Mouse (Mus musculus): ENCODE results near the gene Apex1.
"Not testable (repeated sequence)": the region's sequence is repeated elsewhere in the genome, so short reads cannot be mapped to it uniquely, and the experiment has no call there.

Gene Apex1

GRCm38 (mm10) chr14:50924281-50925064, at the start of gene Apex1, which contains the start of gene Osgep:
TSS of gene Apex1 (plus strand) at chr14:50924968.
TSS of gene Osgep (minus strand) at chr14:50924893.
- peak; percentile 99 for DNase-seq

DNA sequence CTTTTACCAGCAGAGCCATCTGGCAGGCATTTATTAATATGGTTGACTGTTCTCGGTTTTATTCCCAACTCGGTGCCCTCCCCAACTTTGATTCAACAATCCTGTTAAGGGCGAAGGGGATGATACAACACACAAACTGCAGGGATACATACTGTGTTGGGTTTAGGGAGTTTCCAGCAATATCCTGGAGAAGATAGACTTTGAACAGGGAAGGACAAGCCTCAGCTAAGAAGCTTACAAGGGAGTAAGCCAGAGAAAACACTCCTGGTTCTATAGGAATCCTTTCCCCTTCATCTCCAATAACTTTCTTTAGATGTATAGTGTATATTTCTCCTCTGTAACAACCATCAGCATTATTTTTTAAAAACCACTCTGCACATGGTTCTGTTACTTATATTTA, 49.6 kb upstream of the Apex1 start:
- no peak for DNase-seq

- no peak for DNase-seq
These were observed 49.1 kb upstream of the Apex1 start for GRCm38 (mm10) chr14:50875591-50876230.

- no peak for DNase-seq
These were observed 48.4 kb upstream of the Apex1 start for GRCm38 (mm10) chr14:50876236-50876950.

DNA sequence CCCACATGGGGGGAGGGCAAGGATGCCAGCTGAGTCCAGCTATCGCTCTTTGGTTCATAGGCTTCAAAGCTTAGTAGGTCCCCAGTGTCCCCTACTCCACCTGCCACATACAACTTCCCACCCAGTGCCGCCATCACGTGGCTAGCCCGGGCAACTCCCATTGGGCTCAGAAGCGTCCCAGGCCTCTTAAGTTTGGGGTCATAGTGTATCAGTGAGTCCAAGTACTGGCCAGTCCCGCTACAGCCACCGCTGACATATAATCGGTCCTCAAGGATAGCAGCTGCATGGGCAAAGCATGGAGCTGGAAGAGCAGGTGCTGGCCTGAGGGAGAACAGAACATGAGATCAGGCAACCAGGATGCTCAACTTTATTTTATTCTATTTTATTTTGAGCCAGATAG, 33.1 kb upstream of the Apex1 start:
- DNase-seq = no peak

DNA sequence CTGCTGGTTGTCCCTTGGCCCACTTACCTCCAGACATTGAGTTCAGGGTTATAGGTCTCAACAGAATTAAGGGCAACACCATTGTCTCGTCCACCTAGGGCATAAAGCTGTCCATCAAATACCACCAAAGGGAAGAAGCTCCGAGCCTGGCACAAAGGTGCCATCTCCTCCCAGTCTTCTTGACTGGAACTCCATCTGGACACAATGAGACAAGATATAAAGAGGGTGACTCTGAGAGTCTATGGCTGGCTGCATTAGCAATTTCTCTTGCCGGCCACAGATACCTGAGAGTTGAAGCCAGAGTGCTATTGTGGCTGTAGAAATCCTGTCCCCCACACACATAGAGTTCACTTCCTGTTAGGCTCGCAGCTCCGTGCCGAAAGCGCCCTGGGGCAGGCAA, 32.7 kb upstream of the Apex1 start:
- DNase-seq = no peak

DNA sequence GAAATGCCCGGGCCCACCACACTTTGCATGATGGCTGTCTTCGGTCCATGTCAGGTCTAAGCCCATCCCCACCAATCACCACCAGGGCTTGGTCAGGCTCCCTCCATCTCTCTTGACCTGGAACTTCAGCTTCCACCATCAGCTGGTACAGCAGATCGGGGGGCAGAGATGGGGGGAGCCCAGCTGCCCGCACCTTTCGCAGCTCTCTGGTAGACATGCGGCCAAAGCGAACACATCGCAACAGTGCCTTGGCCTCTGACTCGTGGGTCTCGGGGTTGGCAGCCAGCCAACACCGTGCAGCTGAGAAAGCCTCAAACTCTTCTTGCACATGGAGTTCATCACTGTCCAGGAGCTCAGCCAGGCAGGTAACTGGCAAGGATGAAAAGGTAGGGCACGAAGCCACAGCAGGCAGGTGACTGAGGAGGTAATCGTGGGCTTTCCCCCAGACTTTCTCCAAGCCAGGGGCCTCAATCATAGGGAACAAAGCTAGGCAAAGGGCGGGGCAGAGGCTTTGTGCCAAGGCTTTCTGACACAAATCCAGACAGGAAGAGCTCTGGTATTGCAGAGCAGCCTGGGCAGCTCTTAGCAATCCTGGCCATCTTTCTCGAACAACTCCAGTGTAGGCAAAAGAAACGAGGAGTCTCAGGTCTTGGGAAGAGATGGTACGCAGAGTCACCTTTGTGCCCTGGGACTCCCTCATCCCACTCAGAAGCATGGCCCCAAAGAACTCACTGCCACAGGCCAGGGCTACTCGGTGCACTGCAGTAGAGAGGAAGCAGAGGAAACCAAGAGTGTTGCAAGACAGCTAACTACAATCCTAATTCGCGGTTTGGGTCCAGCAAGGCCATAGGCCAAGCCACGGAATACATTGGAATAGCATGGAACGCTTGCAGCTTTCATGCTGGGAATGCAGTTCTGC, 32.0 kb upstream of the Apex1 start:
- DNase-seq = peak; percentile 64

GRCm38 (mm10) chr14:50895407-50895806, 29.4 kb upstream of the Apex1 start:
- no peak for DNase-seq

DNA sequence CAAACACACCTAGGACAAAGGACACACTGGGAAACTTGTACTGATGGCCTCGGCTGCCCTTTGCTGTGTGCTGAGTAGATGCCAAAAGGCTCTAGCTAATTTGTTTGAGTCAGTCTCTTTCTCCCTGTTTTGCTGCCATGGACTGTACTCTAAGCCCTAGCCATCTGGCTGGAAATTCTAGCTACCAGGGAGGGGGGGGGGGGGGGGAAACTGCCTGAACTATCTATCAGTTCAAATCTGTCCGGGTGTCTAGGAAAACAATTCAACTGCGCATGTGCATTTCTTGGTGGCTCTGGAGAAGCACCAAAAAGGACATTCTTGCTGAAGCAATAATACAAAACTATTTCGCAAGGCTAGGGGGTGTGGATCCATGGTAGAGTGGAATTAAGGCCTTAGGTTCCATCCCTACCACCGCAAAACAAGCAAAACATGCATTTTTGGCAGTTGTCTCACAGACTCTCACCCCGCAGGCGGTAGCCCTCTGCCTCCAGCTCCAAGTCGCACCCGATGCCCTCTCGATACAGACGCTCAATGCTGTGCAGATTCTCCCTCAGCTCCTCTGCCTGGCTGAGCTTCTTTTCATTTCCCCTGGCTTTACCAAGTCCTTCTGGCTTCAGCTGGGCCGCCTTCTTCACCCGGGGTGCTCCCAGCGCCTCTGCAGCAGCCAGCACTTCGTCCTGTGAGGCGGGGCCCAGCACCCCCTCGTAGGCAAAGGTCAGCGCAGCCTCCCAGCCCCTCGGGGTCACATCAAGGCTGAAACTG, 28.6 kb upstream of the Apex1 start:
- peak; percentile 89 for DNase-seq

GRCm38 (mm10) chr14:50896747-50897373, 27.9 kb upstream of the Apex1 start:
- DNase-seq = no peak

DNA sequence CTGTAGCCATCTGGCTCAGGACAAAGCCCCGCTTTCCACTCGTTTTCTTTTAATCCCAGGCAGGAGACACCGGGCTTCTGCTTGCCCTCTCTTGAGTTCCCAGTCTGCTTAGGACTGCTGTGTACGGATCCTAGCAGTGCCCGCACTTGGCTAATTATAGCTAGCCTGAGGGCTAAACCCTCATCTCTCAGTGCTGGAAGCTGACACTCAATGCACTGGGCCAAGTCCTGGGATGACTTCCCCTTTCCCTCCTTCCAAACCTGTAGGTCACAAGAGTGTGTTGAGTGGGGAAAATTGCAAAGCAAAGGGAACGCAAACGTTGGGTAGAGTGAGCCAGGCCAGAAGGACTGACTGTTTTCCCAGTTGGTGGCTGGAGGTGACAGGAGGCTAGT, 27.4 kb upstream of the Apex1 start, which contains the start of gene Klhl33:
TSS of gene Klhl33 (minus strand) at position 134 of the 392 bp plus-strand sequence.
- no peak for DNase-seq

GRCm38 (mm10) chr14:50897992-50898391, 26.8 kb upstream of the Apex1 start:
- DNase-seq = not testable (repeated sequence)

- DNase-seq = peak; percentile 61
These were observed 20.6 kb upstream of the Apex1 start for GRCm38 (mm10) chr14:50903973-50904827.

DNA sequence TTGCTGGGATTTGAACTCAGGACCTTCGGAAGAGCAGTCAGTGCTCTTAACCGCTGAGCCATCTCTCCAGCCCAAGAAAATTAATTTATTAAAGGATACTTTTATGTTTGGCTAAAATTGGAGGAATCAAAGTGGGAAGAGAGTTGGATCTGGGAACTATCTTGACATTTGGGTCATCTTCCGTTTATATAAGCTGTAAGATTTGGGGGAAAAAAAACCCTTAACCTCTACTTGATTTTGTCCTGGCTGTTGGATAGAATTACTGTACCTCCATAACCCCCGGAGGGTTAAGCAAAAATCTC, 20.0 kb upstream of the Apex1 start:
- no peak for DNase-seq

DNA sequence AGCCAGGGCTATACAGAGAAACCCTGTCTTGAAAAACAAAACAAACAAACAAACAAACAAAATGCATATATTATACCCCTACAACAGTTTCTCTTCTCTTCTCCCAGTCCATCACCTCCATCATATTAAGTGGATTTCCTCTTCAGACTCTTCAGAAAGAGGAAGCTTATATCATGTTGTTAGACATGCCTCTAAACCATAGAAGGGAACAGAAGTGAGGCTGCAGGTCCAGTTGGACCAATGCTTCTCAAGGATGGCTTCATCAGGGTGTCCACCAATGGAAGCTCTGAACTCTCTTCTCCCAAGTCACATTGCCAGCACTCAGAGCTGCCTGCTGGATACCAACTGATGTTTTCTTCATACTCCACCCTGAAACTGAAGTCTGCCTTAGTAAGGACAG, 19.4 kb upstream of the Apex1 start:
- not testable (repeated sequence) for DNase-seq

DNA sequence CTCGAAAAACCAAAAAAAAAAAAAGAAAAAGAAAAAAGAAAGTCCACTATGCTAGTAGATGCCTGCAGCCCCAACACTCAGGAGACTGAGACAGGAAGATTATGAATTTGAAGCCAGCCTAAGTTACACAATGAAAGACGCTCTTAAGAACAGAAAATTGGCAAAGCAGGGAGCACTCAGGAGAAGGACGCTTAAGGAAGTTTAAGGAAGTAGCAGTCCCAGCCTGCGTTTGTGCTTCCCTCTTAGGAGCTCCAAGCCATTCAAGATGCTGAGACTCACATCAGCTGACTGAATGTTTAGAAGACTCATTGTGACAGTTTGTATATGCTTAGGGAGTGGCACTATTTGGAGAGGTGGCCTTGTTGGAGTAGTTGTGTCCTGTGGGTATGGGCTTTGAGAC, 16.6 kb upstream of the Apex1 start:
- DNase-seq = peak; percentile 53

GRCm38 (mm10) chr14:50911356-50911755, 13.4 kb upstream of the Apex1 start:
- DNase-seq = no peak

DNA sequence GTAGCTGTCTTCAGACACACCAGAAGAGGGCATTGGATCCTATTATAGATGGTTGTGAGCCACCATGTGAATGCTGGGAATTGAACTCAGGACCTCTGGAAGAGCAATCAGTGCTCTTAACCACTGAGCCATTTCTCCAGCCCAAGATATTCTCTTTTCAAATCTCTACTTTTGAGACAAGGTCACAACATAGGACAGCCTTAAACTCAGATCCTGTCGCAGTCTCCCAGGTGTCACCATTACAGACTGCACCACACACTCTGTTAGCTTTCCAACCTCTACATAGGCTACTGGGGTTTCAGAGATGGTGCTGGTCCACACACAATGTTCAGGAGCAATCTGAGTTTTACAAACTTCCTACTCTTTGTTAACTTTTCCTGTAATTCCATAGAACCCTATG, 1.3 kb upstream of the Apex1 start:
- not testable (repeated sequence) for DNase-seq

DNA sequence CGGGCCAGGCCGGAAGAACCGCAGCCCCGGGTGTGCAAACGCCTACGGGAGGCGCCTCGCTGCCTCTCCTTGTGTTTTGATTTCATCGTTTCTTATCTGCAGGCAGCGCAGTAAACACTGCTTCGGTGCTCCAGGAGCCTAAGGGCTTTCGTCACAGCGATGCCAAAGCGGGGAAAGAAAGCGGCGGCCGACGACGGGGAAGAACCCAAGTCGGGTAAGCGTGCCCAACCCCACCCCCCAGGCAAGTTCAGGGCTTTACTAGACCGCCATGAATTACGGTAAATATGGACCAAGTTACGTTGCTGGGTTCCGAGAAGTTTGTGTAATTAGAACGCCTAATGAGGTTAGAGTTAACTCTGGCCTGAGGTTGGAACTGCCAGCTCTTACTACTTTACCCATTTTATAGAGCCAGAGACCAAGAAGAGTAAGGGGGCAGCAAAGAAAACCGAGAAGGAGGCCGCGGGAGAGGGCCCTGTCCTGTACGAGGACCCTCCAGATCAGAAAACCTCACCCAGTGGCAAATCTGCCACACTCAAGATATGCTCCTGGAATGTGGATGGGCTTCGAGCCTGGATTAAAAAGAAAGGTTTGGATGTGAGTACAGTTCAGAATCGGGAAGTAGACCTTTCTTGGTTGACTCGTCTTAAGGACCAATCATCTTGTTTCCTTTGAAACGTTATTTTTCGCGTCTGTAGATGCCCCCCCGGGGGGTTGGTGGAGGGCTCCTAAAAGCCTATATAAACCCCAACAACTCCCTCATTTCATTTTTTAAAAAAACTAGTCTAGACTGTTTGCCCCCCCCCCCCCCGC, 548 bp downstream of the Apex1 start:
- no peak for DNase-seq

DNA sequence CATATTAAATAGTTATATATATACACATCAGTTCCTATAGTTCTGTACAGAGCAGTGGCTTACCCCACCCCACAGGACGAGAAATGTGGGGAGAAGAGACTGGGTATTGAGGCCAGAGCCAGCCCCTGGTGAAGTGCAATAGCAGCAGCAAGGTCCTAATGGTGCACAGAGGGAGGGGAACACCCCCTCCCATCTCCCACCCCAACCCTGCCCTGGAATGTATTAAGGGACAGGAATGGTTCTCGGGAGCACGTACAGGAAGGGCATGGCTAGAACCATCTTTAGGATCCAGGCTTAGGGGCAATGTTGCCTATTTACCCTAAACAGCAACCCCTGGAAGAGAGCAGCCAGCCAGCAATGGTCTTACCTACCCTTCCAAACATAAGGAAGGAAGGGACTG, 2.6 kb downstream of the Apex1 start:
- DNase-seq = no peak
